Mouse (Mus musculus) liver, embryonic 12.5 days (tissue): Measurements from ENCODE around the gene 9530068E07Rik. TPM values are rescaled to one million over a fixed set of nuclear protein-coding genes. Genes with fewer than 3 reads are reported as not detected.

ENCODE experiments used
- ATAC-seq: fragments of 200-750 bp; cut with Nextera tagmentation; 2 replicates; pipeline ENCODE4 v1.8.0; 2017; ENCODE audit warnings: moderate number of reproducible peaks, mild to moderate bottlenecking, moderate library complexity
- H3K27ac ChIP-seq: fragments of 300-500 bp; sonication (generic); 2 replicates; pipeline ENCODE4 v1.5.1; 2016; ENCODE audit warnings: mild to moderate bottlenecking
- H3K27me3 ChIP-seq: fragments of 300-500 bp; sonication (generic); replicated peaks from 2 replicates; pipeline ENCODE4 v1.6.1; 2016; ENCODE audit warnings: mild to moderate bottlenecking, moderate library complexity
- H3K36me3 ChIP-seq: fragments of 300-500 bp; sonication (generic); 2 replicates; pipeline ENCODE4 v1.6.1; 2016; ENCODE audit warnings: mild to moderate bottlenecking, moderate library complexity
- H3K4me1 ChIP-seq: fragments of 300-500 bp; sonication (generic); 2 replicates; pipeline ENCODE4 v1.6.1; 2016
- H3K4me2 ChIP-seq: fragments of 300-500 bp; sonication (generic); 2 replicates; pipeline ENCODE4 v1.6.1; 2016; ENCODE audit warnings: mild to moderate bottlenecking, moderate library complexity
- H3K4me3 ChIP-seq: fragments of 300-500 bp; sonication (generic); 2 replicates; pipeline ENCODE4 v1.5.1; 2016; ENCODE audit warnings: mild to moderate bottlenecking, moderate library complexity
- H3K9ac ChIP-seq: fragments of 300-500 bp; sonication (generic); 2 replicates; pipeline ENCODE4 v1.6.1; 2016; ENCODE audit warnings: mild to moderate bottlenecking, moderate library complexity
- H3K9me3 ChIP-seq: fragments of 300-500 bp; sonication (generic); replicated peaks from 2 replicates; pipeline ENCODE4 v1.6.1; 2016; ENCODE audit warnings: mild to moderate bottlenecking, moderate library complexity
- WGBS: fragments of 180-500 bp; shearing (Covaris S2); methylation state at CpG from one replicate; pipeline ENCODE4 v1.1.7; 2016; ENCODE audit not compliant: insufficient replicate concordance; 5-methylcytosine and 5-hydroxymethylcytosine counted together
- polyA plus RNA-seq: library from polyadenylated mRNA; unstranded; fragments of >200 nt; fragmentation: Nextera tagmentation; extraction: Ambion mirVana; gene quantifications from 2 replicates; pipeline ENCODE4 v1.2.1, GENCODE M21; 2016

9530068E07Rik gene
- polyA plus RNA-seq, 1 experiment from 2014 or later: 72.5 TPM

- Histone ChIP-seq H3K4me1 (peaks cover 57% of the 10 kb centered on the region), H3K4me2 (peak within 1 kb of the TSS; percentile 92), H3K36me3 (peaks cover 8% of the 10 kb centered on the region), H3K27ac (peak within 1 kb of the TSS; percentile 92), H3K27me3 (no peaks in the 10 kb centered on the region), H3K9me3 (0 out of 2 replicates have a peak, but pooled peaks cover 3% of the 10 kb centered on the region), H3K4me3 (peak within 1 kb of the TSS; percentile 91), H3K9ac (peak within 1 kb of the TSS; percentile 98)
- peak; percentile 89 for ATAC-seq
- under 1% methylated on average over 84 of the region's 84 CpGs for WGBS
Measured at GRCm38 (mm10) chr11:52360471-52361277, 35.6 kb upstream of the 9530068E07Rik start, which contains the start of gene Vdac1. Gene Vdac1 (plus strand): TSS chr11:52360860.

- peak; percentile 40 for ATAC-seq
- peaks cover 8% of the 10 kb centered on the region for H3K36me3 ChIP-seq
- 0 out of 2 replicates have a peak, but pooled peaks cover 3% of the 10 kb centered on the region for H3K9me3 ChIP-seq
- peak overlapping the region; percentile 92 for H3K27ac ChIP-seq
- H3K4me3 ChIP-seq: peak overlapping the region; percentile 91
- H3K27me3 ChIP-seq: no peaks in the 10 kb centered on the region
- 0% methylated on average over 47 of the region's 47 CpGs for WGBS
- H3K9ac ChIP-seq: peak overlapping the region; percentile 98
- H3K4me2 ChIP-seq: peak overlapping the region; percentile 92
- peaks cover 64% of the 10 kb centered on the region for H3K4me1 ChIP-seq
Measured at GRCm38 (mm10) chr11:52361287-52361921, 34.8 kb upstream of the 9530068E07Rik start.

- peak overlapping the region; percentile 40; the same call in 1 of the 2 replicates for H3K9ac ChIP-seq
- peaks cover 13% of the 10 kb centered on the region for H3K36me3 ChIP-seq
- H3K27me3 ChIP-seq: no peaks in the 10 kb centered on the region
- H3K4me3 ChIP-seq: no peak overlapping the region
- H3K9me3 ChIP-seq: no peaks in the 10 kb centered on the region
- H3K4me1 ChIP-seq: peaks cover 86% of the 10 kb centered on the region
- H3K27ac ChIP-seq: peak overlapping the region; percentile 55; the same call in 1 of the 2 replicates
- no peak for ATAC-seq
- 59% methylated on average over 2 of the region's 2 CpGs for WGBS
- H3K4me2 ChIP-seq: peak overlapping the region; percentile 20; the same call in 1 of the 2 replicates
Measured at GRCm38 (mm10) chr11:52364376-52364775, 31.9 kb upstream of the 9530068E07Rik start.

- Histone ChIP-seq H3K36me3 (peaks cover 13% of the 10 kb centered on the region), H3K9me3 (no peaks in the 10 kb centered on the region), H3K27ac (peak overlapping the region; percentile 55), H3K4me3 (no peak overlapping the region), H3K9ac (peak overlapping the region; percentile 40; the same call in 1 of the 2 replicates), H3K4me1 (peaks cover 84% of the 10 kb centered on the region), H3K4me2 (peak overlapping the region; percentile 30), H3K27me3 (no peaks in the 10 kb centered on the region)
- no peak for ATAC-seq
- 56% methylated on average over 1 of the region's 1 CpGs for WGBS
Measured at GRCm38 (mm10) chr11:52365143-52365542, 31.1 kb upstream of the 9530068E07Rik start.

GRCm38 (mm10) chr11:52366358-52366757 is 29.9 kb upstream of the 9530068E07Rik start:
- no peaks in the 10 kb centered on the region for H3K9me3 ChIP-seq
- H3K36me3 ChIP-seq: peaks cover 13% of the 10 kb centered on the region
- H3K4me3 ChIP-seq: no peak overlapping the region
- WGBS: 25% methylated on average over 5 of the region's 5 CpGs
- peaks cover 92% of the 10 kb centered on the region for H3K4me1 ChIP-seq
- ATAC-seq: peak; percentile 66
- peak overlapping the region; percentile 24 for H3K4me2 ChIP-seq
- H3K27me3 ChIP-seq: no peaks in the 10 kb centered on the region
- peak overlapping the region; percentile 1; the same call in 1 of the 2 replicates for H3K9ac ChIP-seq
- peak overlapping the region; percentile 55; the same call in 1 of the 2 replicates for H3K27ac ChIP-seq

- no peak for ATAC-seq
- Histone ChIP-seq H3K9me3 (no peaks in the 10 kb centered on the region), H3K4me2 (no peak overlapping the region), H3K4me3 (no peak overlapping the region), H3K27ac (no peak overlapping the region), H3K27me3 (no peaks in the 10 kb centered on the region), H3K4me1 (peaks cover 89% of the 10 kb centered on the region), H3K9ac (peak overlapping the region; percentile 29; the same call in 1 of the 2 replicates), H3K36me3 (peaks cover 12% of the 10 kb centered on the region)
- 50% methylated on average over 10 of the region's 10 CpGs for WGBS
Measured at GRCm38 (mm10) chr11:52368176-52368985, 27.8 kb upstream of the 9530068E07Rik start.

GRCm38 (mm10) chr11:52369252-52370134 is 26.7 kb upstream of the 9530068E07Rik start:
- Histone ChIP-seq H3K4me3 (no peak overlapping the region), H3K27me3 (no peaks in the 10 kb centered on the region), H3K9me3 (no peaks in the 10 kb centered on the region), H3K9ac (no peak overlapping the region), H3K27ac (no peak overlapping the region), H3K4me1 (peaks cover 85% of the 10 kb centered on the region), H3K36me3 (peaks cover 12% of the 10 kb centered on the region), H3K4me2 (no peak overlapping the region)
- no peak for ATAC-seq
- 67% methylated on average over 9 of the region's 9 CpGs for WGBS

GRCm38 (mm10) chr11:52370135-52370452 is 26.1 kb upstream of the 9530068E07Rik start:
- no peaks in the 10 kb centered on the region for H3K9me3 ChIP-seq
- no peaks in the 10 kb centered on the region for H3K27me3 ChIP-seq
- no peak overlapping the region for H3K4me3 ChIP-seq
- no peak overlapping the region for H3K9ac ChIP-seq
- H3K4me1 ChIP-seq: peaks cover 79% of the 10 kb centered on the region
- 89% methylated on average over 2 of the region's 2 CpGs for WGBS
- peaks cover 18% of the 10 kb centered on the region for H3K36me3 ChIP-seq
- no peak overlapping the region for H3K4me2 ChIP-seq
- no peak overlapping the region for H3K27ac ChIP-seq
- ATAC-seq: no peak

GRCm38 (mm10) chr11:52370538-52370937 is 25.7 kb upstream of the 9530068E07Rik start:
- peaks cover 22% of the 10 kb centered on the region for H3K36me3 ChIP-seq
- no peaks in the 10 kb centered on the region for H3K9me3 ChIP-seq
- no peak overlapping the region for H3K4me2 ChIP-seq
- 50% methylated on average over 2 of the region's 2 CpGs for WGBS
- H3K9ac ChIP-seq: no peak overlapping the region
- no peaks in the 10 kb centered on the region for H3K27me3 ChIP-seq
- ATAC-seq: no peak
- H3K4me3 ChIP-seq: no peak overlapping the region
- H3K4me1 ChIP-seq: peaks cover 75% of the 10 kb centered on the region
- peak overlapping the region; percentile 32; the same call in 1 of the 2 replicates for H3K27ac ChIP-seq

- H3K9ac ChIP-seq: no peak overlapping the region
- H3K4me1 ChIP-seq: peaks cover 43% of the 10 kb centered on the region
- ATAC-seq: peak; percentile 44; the same call in 1 of the 2 replicates
Measured at GRCm38 (mm10) chr11:52373841-52374240, 22.4 kb upstream of the 9530068E07Rik start.

GRCm38 (mm10) chr11:52374340-52374739 is 21.9 kb upstream of the 9530068E07Rik start:
- whole genome bisulfite sequencing: 60% methylated on average over 6 of the region's 6 CpGs
- ATAC-seq: 0 out of 2 replicates have a peak, but pooled peaks have one; percentile 35

More at GRCm38 (mm10) chr11:52373841-52374240, 22.4 kb upstream of the 9530068E07Rik start:
- 76% methylated on average over 7 of the region's 7 CpGs for WGBS
- H3K36me3 ChIP-seq: peaks cover 49% of the 10 kb centered on the region
- no peaks in the 10 kb centered on the region for H3K9me3 ChIP-seq
- H3K27me3 ChIP-seq: no peaks in the 10 kb centered on the region
- no peak overlapping the region for H3K4me3 ChIP-seq
- H3K4me2 ChIP-seq: no peak overlapping the region
- no peak overlapping the region for H3K27ac ChIP-seq

More at GRCm38 (mm10) chr11:52374340-52374739, 21.9 kb upstream of the 9530068E07Rik start:
- Histone ChIP-seq H3K4me1 (peaks cover 38% of the 10 kb centered on the region), H3K27ac (no peak overlapping the region), H3K36me3 (peaks cover 54% of the 10 kb centered on the region), H3K4me2 (no peak overlapping the region), H3K4me3 (no peak overlapping the region), H3K27me3 (no peaks in the 10 kb centered on the region), H3K9me3 (no peaks in the 10 kb centered on the region), H3K9ac (no peak overlapping the region)
